Mouse (Mus musculus): ENCODE measurements around the gene Ubash3b.

DNA sequence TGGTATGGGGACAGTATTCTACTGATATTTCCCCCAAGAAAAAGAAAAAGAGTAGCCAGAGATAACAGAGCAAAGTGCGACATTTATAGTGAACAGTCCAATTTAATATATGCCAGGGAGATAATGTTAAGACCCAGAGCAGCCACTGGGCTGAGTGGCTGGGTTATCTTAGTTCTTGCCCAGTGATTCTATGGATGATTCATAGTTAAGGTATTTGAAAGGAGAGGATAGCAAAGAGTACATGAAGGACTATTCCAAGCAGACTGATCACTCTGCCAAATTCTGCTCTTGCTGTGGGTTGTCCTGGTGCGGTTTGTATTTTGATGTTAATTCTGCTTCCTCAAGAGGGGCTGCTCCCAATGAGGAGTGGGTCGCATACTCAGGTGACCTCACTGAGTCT is 139.8 kb downstream of the Ubash3b start:
- TF ChIP-seq MAFK (IDR thresholded peaks at IDR 0.05; ENCODE audit: insufficient read depth, low read depth, low read length) = no peak
- TF ChIP-seq ZC3H11A (IDR thresholded peaks at IDR 0.05; ENCODE audit: borderline replicate concordance, low read depth, low read length) = no peak
- no peak for TF ChIP-seq HCFC1 (IDR thresholded peaks at IDR 0.05; ENCODE audit: borderline replicate concordance, insufficient read depth, low read length)
- TF ChIP-seq ZNF384 (IDR thresholded peaks at IDR 0.05; ENCODE audit: low read depth, low read length) = no peak
- no peak for TF ChIP-seq CHD2 (IDR thresholded peaks at IDR 0.05; ENCODE audit: low read depth, low read length)
